Mouse (Mus musculus) ES-Bruce4 (cell line): ENCODE results near the gene Eif2b4. TPM values are rescaled to one million over a fixed set of nuclear protein-coding genes. Genes with fewer than 3 reads are reported as not detected.
A peak's percentile ranks its signal among the peaks of the same experiment; 100 is the strongest.

ENCODE experiments used
- H3K27ac ChIP-seq: 2 replicates; pipeline ENCODE4 v1.5.1; 2012; ENCODE audit warnings: low read length, inconsistent platforms; ENCODE audit not compliant: insufficient read depth
- H3K27me3 ChIP-seq: 2 replicates; pipeline ENCODE4 v1.6.1; 2012; ENCODE audit warnings: mild to moderate bottlenecking, low read length, inconsistent platforms; ENCODE audit not compliant: control insufficient read depth, poor library complexity, insufficient read depth, severe bottlenecking
- H3K36me3 ChIP-seq: 2 replicates; pipeline ENCODE4 v1.6.1; 2012; ENCODE audit warnings: inconsistent platforms, mild to moderate bottlenecking, low read length, moderate library complexity; ENCODE audit not compliant: control insufficient read depth, poor library complexity, insufficient read depth, severe bottlenecking
- H3K4me1 ChIP-seq: one replicate; pipeline ENCODE4 v1.8.1; 2011; ENCODE audit warnings: low read length; ENCODE audit not compliant: control insufficient read depth, insufficient read depth
- H3K4me3 ChIP-seq: 2 replicates; pipeline ENCODE4 v1.5.1; 2011; ENCODE audit warnings: low read depth, mild to moderate bottlenecking, low read length
- H3K9ac ChIP-seq: 2 replicates; pipeline ENCODE4 v1.6.1; 2012; ENCODE audit warnings: low read depth, mild to moderate bottlenecking, inconsistent platforms; ENCODE audit not compliant: poor library complexity, severe bottlenecking
- H3K9me3 ChIP-seq: replicated peaks from 2 replicates; pipeline ENCODE4 v1.6.1; 2012; ENCODE audit warnings: mild to moderate bottlenecking, low read length, inconsistent platforms; ENCODE audit not compliant: control insufficient read depth, poor library complexity, insufficient read depth, severe bottlenecking
- CTCF ChIP-seq: IDR thresholded peaks from one replicate; pipeline ENCODE4 v1.8.1; 2011; ENCODE audit warnings: low read depth, low read length
- EP300 ChIP-seq: IDR thresholded peaks from 2 replicates; pipeline ENCODE4 v1.6.1; 2011; ENCODE audit warnings: low read depth, low read length; ENCODE audit not compliant: insufficient read depth
- POLR2A ChIP-seq: IDR thresholded peaks from one replicate; pipeline ENCODE4 v1.8.1; 2011; ENCODE audit warnings: low read length; ENCODE audit not compliant: insufficient read depth
- polyA plus RNA-seq: library from polyadenylated mRNA; stranded (reverse); fragments of >200 nt; gene quantifications from 2 replicates; pipeline ENCODE4 v1.2.4, GENCODE M21; 2011; ENCODE audit warnings: low read depth; ENCODE audit not compliant: missing spikeins, insufficient read depth, insufficient read length

Eif2b4 gene
- polyA plus RNA-seq, 1 experiment: 45.2 TPM

DNA sequence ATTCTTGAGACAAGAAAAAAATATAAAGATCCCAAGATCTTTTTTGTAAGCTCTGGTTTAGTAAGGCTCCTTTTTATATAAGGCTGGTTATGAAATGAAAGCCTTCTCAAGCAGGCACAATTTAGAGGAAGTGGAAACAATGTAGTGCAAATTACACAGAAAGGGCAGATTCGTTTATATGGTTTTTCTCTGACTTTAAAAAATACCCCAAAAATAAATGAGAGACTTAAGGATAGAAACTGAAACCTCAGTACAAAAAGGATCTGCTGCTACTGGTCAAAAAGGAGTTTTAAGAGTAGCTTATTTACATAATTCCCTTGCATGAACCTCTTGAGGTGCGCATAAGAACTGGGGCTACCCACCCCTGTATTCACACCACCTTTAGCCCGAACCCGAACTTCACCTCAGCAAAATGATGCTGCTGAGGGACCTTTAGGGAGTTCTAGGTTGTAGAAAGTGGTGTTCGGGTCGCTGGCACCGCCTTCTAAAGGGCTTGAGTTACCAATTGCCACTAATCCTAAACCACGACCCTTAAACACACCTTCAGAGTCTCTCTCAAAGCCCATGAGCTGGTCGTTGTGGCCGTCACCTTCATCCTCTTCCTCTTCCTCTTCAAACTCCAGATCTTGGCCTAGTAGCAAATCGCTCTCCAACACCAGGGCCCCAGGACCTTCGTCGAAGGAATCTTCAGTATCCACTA lies 8.0 kb upstream of the Eif2b4 start:
- Histone ChIP-seq H3K36me3 (peaks cover 59% of the 10 kb centered on the region), H3K27me3 (no peaks in the 10 kb centered on the region), H3K9ac (peak overlapping the region; percentile 78), H3K9me3 (no peaks in the 10 kb centered on the region), H3K27ac (peak overlapping the region; percentile 24; the same call in 1 of the 2 replicates), H3K4me1 (no peaks in the 10 kb centered on the region), H3K4me3 (peak overlapping the region; percentile 85)
- TF ChIP-seq CTCF: no peak
- no peak for TF ChIP-seq POLR2A

DNA sequence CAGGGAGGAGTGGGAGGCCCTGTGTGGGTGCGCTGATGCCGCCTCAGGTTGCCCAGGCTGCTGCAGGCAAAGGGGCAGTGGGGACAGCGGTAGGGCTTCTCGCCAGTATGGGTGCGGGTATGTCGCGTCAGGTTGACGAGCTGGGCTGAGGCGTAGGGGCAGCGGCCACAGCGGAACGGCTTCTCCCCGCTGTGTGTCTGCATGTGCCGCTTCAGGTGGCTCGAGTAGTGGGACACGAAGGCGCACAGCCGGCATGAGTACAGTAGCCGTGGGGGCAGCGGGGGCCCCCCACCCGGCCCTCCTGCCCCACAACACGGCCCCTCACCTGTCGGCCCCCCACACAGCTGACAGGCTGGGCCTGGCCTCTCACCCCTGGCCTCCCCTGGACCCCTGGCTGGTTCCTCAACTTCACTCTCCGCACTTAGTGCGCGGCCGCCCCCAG lies 7.1 kb upstream of the Eif2b4 start:
- no peaks in the 10 kb centered on the region for H3K27me3 ChIP-seq
- H3K36me3 ChIP-seq: peaks cover 58% of the 10 kb centered on the region
- peak overlapping the region; percentile 45; the same call in 1 of the 2 replicates for H3K9ac ChIP-seq
- H3K9me3 ChIP-seq: no peaks in the 10 kb centered on the region
- H3K4me3 ChIP-seq: peak overlapping the region; percentile 13
- H3K27ac ChIP-seq: no peak overlapping the region
- TF ChIP-seq CTCF (no peak), POLR2A (no peak), EP300 (no peak)
- H3K4me1 ChIP-seq: no peaks in the 10 kb centered on the region

DNA sequence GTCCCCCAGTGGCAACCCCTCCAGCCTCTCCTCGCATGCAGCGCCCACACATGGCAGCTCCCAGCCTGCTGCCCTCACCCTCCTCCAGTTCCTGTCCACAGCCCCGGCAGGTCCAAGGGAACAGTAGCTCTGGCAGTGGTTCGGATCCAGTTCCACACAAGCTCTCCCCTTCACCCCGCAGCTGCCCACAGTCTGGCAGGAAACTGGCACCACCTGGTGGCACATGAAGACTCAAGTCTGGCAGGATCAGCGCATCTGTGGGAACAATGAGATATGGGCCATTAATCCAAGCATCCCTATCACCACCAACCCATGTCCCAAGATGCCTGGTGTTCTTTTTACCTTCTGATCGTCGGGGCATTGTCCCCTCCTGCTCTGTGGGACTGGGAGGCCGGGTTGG lies 6.7 kb upstream of the Eif2b4 start:
- Histone ChIP-seq H3K36me3 (peaks cover 55% of the 10 kb centered on the region), H3K27me3 (no peaks in the 10 kb centered on the region), H3K4me3 (peak overlapping the region; percentile 13), H3K27ac (no peak overlapping the region), H3K9ac (peak overlapping the region; percentile 45; the same call in 1 of the 2 replicates), H3K4me1 (no peaks in the 10 kb centered on the region), H3K9me3 (no peaks in the 10 kb centered on the region)
- TF ChIP-seq POLR2A (no peak), CTCF (peak; percentile 8)

DNA sequence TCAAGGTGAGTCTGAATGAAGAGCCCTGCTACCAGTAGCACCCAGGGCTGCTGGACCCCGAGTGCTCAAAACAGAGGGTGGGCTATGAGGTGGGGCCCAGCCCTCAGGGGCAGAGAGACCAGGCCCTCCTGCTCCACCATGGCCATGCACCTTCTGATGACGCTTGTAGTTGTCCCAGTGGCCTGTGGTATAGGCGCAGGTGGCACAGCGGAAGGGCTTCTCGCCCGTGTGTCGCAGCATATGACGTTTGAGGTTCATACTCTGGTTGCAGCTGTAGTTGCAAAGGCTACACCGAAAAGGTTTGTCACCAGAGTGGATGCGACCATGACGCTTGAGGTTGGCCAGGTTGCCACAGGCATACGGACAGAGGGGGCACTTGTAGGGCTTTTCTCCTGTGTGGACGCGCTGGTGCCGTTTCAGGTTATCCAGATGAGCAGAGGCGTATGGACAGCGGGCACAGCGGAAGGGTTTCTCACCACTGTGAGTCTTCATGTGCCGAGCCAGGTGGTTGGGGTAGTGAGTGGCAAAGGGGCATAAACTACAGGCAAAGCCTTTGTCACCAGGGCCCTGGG lies 6.2 kb upstream of the Eif2b4 start:
- H3K4me3 ChIP-seq: no peak overlapping the region

DNA sequence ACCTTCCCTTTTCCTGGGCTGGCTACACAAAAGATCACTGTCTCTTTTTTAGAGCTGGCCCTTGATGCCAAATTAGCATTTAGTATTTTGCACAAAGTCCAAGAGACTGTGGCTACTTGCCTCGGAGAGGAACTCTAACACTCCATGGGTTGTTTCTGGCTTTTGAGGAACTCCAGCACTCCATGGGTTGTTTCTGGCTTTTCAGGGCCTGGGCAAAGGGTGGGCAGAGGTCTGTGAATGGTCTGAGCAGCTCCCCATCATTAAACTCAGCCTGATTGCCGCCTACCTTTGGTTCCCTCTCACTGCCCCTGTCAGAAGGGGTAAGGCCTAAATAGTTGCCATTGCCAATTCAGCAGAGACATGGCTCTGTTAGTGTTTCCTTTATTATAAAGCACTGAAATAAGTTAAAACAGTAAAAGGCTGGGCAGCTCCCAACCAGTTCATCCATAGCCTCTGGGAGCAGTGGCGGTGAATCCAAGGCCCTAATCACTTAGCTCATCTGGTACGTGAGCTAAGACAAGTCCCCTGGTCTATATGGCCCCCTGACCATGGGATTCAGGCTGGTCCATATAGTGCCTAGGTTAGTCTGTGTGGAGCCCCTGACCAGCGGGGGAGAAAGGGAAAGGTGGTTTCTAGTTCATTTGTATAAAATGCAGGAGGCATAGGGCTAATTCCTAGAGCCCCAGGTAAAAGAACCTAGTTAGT lies 5.5 kb upstream of the Eif2b4 start:
- Histone ChIP-seq H3K36me3 (peaks cover 50% of the 10 kb centered on the region), H3K27ac (no peak overlapping the region), H3K27me3 (no peaks in the 10 kb centered on the region), H3K4me1 (no peaks in the 10 kb centered on the region), H3K9ac (no peak overlapping the region), H3K4me3 (no peak overlapping the region), H3K9me3 (no peaks in the 10 kb centered on the region)
- no peak for TF ChIP-seq POLR2A
- no peak for TF ChIP-seq CTCF
- no peak for TF ChIP-seq EP300

More for the DNA sequence above, 6.2 kb upstream of the Eif2b4 start:
- Histone ChIP-seq H3K4me1 (no peaks in the 10 kb centered on the region), H3K27ac (no peak overlapping the region), H3K36me3 (peaks cover 51% of the 10 kb centered on the region), H3K9ac (no peak overlapping the region), H3K9me3 (no peaks in the 10 kb centered on the region), H3K27me3 (no peaks in the 10 kb centered on the region)
- TF ChIP-seq EP300: no peak
- TF ChIP-seq CTCF: no peak
- no peak for TF ChIP-seq POLR2A

DNA sequence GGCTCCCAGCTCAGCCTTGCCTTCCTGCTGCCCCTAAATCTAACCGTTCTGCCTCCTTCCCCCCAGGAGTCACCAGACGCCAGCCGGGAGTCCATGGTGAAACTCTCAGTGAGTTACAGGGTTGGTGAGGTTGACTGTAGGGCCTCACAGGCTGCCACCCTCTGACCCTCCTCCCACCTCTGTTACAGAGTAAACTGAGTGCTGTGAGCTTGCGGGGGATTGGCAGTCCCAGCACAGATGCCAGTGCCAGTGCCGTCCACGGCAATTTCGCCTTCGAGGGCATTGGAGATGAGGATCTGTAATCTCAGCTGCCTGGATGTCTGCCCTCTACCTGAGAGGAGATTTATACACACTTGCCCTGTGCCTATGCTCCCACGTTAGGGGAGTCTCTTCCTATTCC lies 4.9 kb upstream of the Eif2b4 start:
- H3K4me1 ChIP-seq: no peaks in the 10 kb centered on the region
- H3K36me3 ChIP-seq: peaks cover 46% of the 10 kb centered on the region
- H3K9ac ChIP-seq: no peak overlapping the region
- H3K4me3 ChIP-seq: no peak overlapping the region
- H3K27ac ChIP-seq: no peak overlapping the region
- H3K9me3 ChIP-seq: no peaks in the 10 kb centered on the region
- TF ChIP-seq CTCF: no peak
- TF ChIP-seq EP300: no peak
- no peak for TF ChIP-seq POLR2A
- no peaks in the 10 kb centered on the region for H3K27me3 ChIP-seq
